Mouse (Mus musculus) heart, postnatal 0 days (tissue): ENCODE results near the gene Adamtsl1. TPM values are rescaled to one million over a fixed set of nuclear protein-coding genes. Genes with fewer than 3 reads are reported as not detected.

Source experiments
- ATAC-seq: fragments of 200-750 bp; cut with Nextera tagmentation; 2 replicates; pipeline ENCODE4 v1.8.0; 2017; ENCODE audit warnings: low read depth, moderate number of reproducible peaks, moderate library complexity; ENCODE audit not compliant: insufficient read depth
- DNase-seq: peaks from one replicate; pipeline ENCODE4 v3.0.0-alpha.2; 2016; ENCODE audit warnings: low spot score
- H3K27ac ChIP-seq: fragments of 300-500 bp; sonication (generic); 2 replicates; pipeline ENCODE4 v1.5.1; 2014; ENCODE audit warnings: low read depth, mild to moderate bottlenecking
- H3K27me3 ChIP-seq: fragments of 300-500 bp; sonication (generic); 2 replicates; pipeline ENCODE4 v1.6.1; 2014; ENCODE audit warnings: low read length, mixed read lengths; ENCODE audit not compliant: control insufficient read depth, insufficient read depth
- H3K36me3 ChIP-seq: fragments of 300-500 bp; sonication (generic); replicated peaks from 2 replicates; pipeline ENCODE4 v1.6.1; 2014; ENCODE audit warnings: low read length, mixed read lengths; ENCODE audit not compliant: control insufficient read depth, insufficient read depth
- H3K4me1 ChIP-seq: fragments of 300-500 bp; sonication (generic); 2 replicates; pipeline ENCODE4 v1.6.1; 2014; ENCODE audit warnings: antibody characterized with exemption; ENCODE audit not compliant: control insufficient read depth, insufficient read depth
- H3K4me2 ChIP-seq: fragments of 300-500 bp; sonication (generic); 2 replicates; pipeline ENCODE4 v1.6.1; 2014; ENCODE audit warnings: low read depth, mild to moderate bottlenecking, low read length, moderate library complexity
- H3K4me3 ChIP-seq: fragments of 300-500 bp; sonication (generic); 2 replicates; pipeline ENCODE4 v1.5.1; 2014; ENCODE audit warnings: low read depth, low read length
- H3K9ac ChIP-seq: fragments of 300-500 bp; sonication (generic); replicated peaks from 2 replicates; pipeline ENCODE4 v1.6.1; 2014; ENCODE audit warnings: low read depth, low read length, mixed read lengths
- H3K9me3 ChIP-seq: fragments of 300-500 bp; sonication (generic); replicated peaks from 2 replicates; pipeline ENCODE4 v1.6.1; 2016; ENCODE audit warnings: low read length; ENCODE audit not compliant: control insufficient read depth
- CTCF ChIP-seq: IDR thresholded peaks from 2 replicates; pipeline ENCODE4 v1.5.1; 2016; ENCODE audit warnings: antibody characterized with exemption, control low read depth, low read depth
- EP300 ChIP-seq: IDR thresholded peaks from 2 replicates; pipeline ENCODE4 v1.6.1; 2016; ENCODE audit warnings: antibody characterized with exemption, low read depth
- WGBS: fragments of 180-500 bp; shearing (Covaris S2); extraction: QIAGEN DNeasy Blood & Tissue Kit; methylation state at CpG from one replicate; pipeline ENCODE4 v1.1.7; 2014; 5-methylcytosine and 5-hydroxymethylcytosine counted together
- polyA plus RNA-seq: library from polyadenylated mRNA; unstranded; fragments of >200 nt; fragmentation: Nextera tagmentation; extraction: Ambion mirVana; gene quantifications from 2 replicates; pipeline ENCODE4 v1.2.1, GENCODE M21; 2015
- total RNA-seq: library from RNA; depleted of rRNA; stranded (reverse); fragments of >200 nt; gene quantifications from 2 replicates; pipeline ENCODE4 v1.2.3, GENCODE M21; 2014; ENCODE audit warnings: low replicate concordance

Adamtsl1 gene
- total and polyA plus RNA-seq, 2 experiments from 2014 or later, result 3.9 to 6.0 TPM

DNA sequence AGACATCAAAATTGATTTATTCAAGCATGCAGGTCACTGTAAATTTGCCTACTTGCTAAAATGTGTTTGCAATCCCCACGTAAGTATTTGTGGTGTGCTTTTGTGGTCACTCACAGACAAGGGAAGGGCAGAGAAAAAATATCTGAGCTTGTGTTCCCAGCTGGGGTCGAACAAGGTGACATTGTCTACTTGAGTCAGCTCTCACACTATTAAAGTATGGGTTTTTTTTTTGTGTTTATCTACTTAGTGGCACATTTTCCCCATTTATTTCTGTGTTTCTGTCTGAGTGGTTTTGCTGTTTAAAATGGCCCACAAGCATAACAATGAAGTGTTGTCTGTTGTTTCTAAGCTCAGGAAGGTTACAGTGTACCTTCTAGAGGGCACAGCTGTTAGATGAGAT is 612.7 kb downstream of the Adamtsl1 start:
- no peaks in the 10 kb centered on the region for H3K4me1 ChIP-seq
- H3K9me3 ChIP-seq, result no peaks in the 10 kb centered on the region
- no peaks in the 10 kb centered on the region for H3K27me3 ChIP-seq
- DNase-seq (no peak), ATAC-seq (no peak)
- H3K36me3 ChIP-seq, result no peaks in the 10 kb centered on the region
- no peak overlapping the region for H3K9ac ChIP-seq
- TF ChIP-seq CTCF (no peak), EP300 (no peak)
- WGBS, result 70% methylated on average over 2 of the region's 2 CpGs
- no peak overlapping the region for H3K27ac ChIP-seq
- no peak overlapping the region for H3K4me2 ChIP-seq
- H3K4me3 ChIP-seq, result no peak overlapping the region

GRCm38 (mm10) chr4:86158551-86158950 is 644.6 kb downstream of the Adamtsl1 start:
- Histone ChIP-seq H3K4me1 (no peaks in the 10 kb centered on the region), H3K4me2 (no peak overlapping the region), H3K4me3 (no peak overlapping the region), H3K9me3 (no peaks in the 10 kb centered on the region), H3K36me3 (no peaks in the 10 kb centered on the region), H3K27me3 (no peaks in the 10 kb centered on the region), H3K27ac (no peak overlapping the region), H3K9ac (no peak overlapping the region)
- TF ChIP-seq EP300, result no peak
- TF ChIP-seq CTCF, result no peak
- ATAC-seq (no peak), DNase-seq (no peak)
- 84% methylated on average over 4 of the region's 4 CpGs for WGBS

GRCm38 (mm10) chr4:86159362-86159761 is 645.4 kb downstream of the Adamtsl1 start:
- TF ChIP-seq EP300 (no peak), CTCF (no peak)
- Histone ChIP-seq H3K9me3 (no peaks in the 10 kb centered on the region), H3K36me3 (no peaks in the 10 kb centered on the region), H3K27me3 (no peaks in the 10 kb centered on the region), H3K4me1 (no peaks in the 10 kb centered on the region), H3K9ac (no peak overlapping the region), H3K27ac (no peak overlapping the region), H3K4me3 (no peak overlapping the region), H3K4me2 (no peak overlapping the region)
- WGBS, result 33% methylated on average over 1 of the region's 1 CpGs
- ATAC-seq, result no peak
- no peak for DNase-seq

DNA sequence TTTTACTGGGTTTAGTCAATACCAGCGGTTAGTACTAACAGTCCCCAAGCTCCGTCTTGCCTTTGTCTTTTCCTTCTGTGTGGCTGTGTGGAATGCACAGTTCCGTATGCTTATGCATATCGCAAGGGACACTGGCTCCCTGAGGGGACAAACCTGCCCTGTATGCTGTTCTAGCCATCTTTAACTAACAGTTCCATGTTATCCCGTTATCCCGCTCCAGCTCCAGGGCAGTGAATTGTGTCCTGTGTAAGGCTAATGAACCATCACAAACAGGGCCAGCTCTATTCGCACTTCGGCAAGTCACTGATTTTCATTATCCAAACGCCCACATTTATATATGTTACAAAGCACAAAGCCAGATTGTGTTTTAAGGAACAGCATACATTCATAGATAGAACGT is 656.8 kb downstream of the Adamtsl1 start:
- TF ChIP-seq EP300, result no peak
- no peak for TF ChIP-seq CTCF
- Histone ChIP-seq H3K27ac (no peak overlapping the region), H3K4me1 (no peaks in the 10 kb centered on the region), H3K27me3 (no peaks in the 10 kb centered on the region), H3K9ac (no peak overlapping the region), H3K36me3 (no peaks in the 10 kb centered on the region), H3K9me3 (no peaks in the 10 kb centered on the region), H3K4me2 (no peak overlapping the region), H3K4me3 (no peak overlapping the region)
- DNase-seq (no peak), ATAC-seq (no peak)
- WGBS, result 93% methylated on average over 10 of the region's 10 CpGs

DNA sequence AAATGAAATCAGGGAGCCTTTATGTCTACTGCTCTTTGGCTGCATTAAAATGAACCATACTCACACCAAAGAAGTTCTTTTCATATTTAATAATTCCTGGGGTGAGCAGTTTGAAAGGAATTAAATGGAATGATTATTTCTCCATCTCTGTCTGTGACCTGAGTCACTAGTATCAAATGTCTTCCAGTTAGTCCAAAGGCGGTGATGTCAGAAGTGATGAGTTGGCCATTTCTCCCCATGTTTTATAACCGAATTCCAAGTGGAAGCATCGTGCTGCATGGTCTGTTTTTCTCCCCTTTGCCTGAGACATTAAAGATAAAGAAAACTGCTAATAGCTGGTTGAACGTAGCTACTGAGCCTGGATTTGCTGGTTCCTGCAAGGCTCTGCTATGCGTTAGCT is 657.5 kb downstream of the Adamtsl1 start:
- Histone ChIP-seq H3K9ac (no peak overlapping the region), H3K27me3 (no peaks in the 10 kb centered on the region), H3K36me3 (no peaks in the 10 kb centered on the region), H3K4me3 (no peak overlapping the region), H3K9me3 (no peaks in the 10 kb centered on the region), H3K4me2 (no peak overlapping the region), H3K27ac (no peak overlapping the region), H3K4me1 (no peaks in the 10 kb centered on the region)
- ATAC-seq (no peak), DNase-seq (no peak)
- TF ChIP-seq EP300 (no peak), CTCF (no peak)
- WGBS, result 70% methylated on average over 5 of the region's 5 CpGs

- Histone ChIP-seq H3K9me3 (no peaks in the 10 kb centered on the region), H3K4me3 (no peak overlapping the region)
- 82% methylated on average over 6 of the region's 6 CpGs for WGBS
These were observed 663.5 kb downstream of the Adamtsl1 start for GRCm38 (mm10) chr4:86177471-86177870.

More at GRCm38 (mm10) chr4:86177471-86177870, 663.5 kb downstream of the Adamtsl1 start:
- DNase-seq, result no peak
- Histone ChIP-seq H3K4me1 (no peaks in the 10 kb centered on the region), H3K27ac (no peak overlapping the region), H3K4me2 (no peak overlapping the region), H3K27me3 (no peaks in the 10 kb centered on the region), H3K9ac (no peak overlapping the region), H3K36me3 (no peaks in the 10 kb centered on the region)
- ATAC-seq, result no peak
- TF ChIP-seq EP300 (no peak), CTCF (no peak)
